Mouse (Mus musculus) cerebellum, adult 2 months (tissue): ENCODE measurements around the gene Cpne5.

Experiments used
- CTCF ChIP-seq: fragments of 200-500 bp; IDR thresholded peaks from 2 replicates; pipeline ENCODE4 v1.5.1; 2011; ENCODE audit warnings: low read depth, mild to moderate bottlenecking, control low read depth, low read length, moderate library complexity, borderline replicate concordance; ENCODE audit not compliant: insufficient read depth
- POLR2A ChIP-seq: fragments of 200-500 bp; IDR thresholded peaks from 2 replicates; pipeline ENCODE4 v1.6.1; 2011; ENCODE audit warnings: low read length, control low read depth, borderline replicate concordance; ENCODE audit not compliant: insufficient read depth

GRCm38 (mm10) chr17:29251608-29252390 is 13.8 kb upstream of the Cpne5 start:
- TF ChIP-seq CTCF = no peak
- TF ChIP-seq POLR2A = no peak
